Mouse (Mus musculus): ENCODE data around the gene Ttc7b. TPM values are rescaled to one million over a fixed set of nuclear protein-coding genes. Genes with fewer than 3 reads are reported as not detected.

Ttc7b gene
- polyA plus RNA-seq, 1 experiment from 2014 or later, result 7.3 TPM

DNA sequence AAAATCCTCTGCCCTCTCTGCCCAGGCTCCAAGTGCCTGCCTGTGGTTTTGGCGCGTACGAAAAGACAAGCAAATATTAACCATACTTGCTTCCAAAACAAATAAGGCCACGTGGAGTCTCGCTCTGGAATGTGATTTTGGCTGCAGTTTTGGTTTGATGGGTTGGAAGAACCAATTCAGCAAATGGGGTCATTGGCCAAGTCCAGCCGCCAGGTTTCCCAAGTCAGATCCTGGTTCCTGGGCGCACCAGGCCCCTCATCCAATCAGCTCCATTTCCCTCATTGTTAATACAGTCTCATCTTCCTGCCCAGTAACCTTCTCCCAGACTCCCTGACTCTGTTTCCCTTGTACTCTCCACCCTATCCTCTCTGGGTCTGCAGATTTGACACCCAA lies 946 bp downstream of the Ttc7b start:
- ATAC-seq (ENCODE audit: low FRiP score), result peak; percentile 30; the same call in 1 of the 2 replicates

DNA sequence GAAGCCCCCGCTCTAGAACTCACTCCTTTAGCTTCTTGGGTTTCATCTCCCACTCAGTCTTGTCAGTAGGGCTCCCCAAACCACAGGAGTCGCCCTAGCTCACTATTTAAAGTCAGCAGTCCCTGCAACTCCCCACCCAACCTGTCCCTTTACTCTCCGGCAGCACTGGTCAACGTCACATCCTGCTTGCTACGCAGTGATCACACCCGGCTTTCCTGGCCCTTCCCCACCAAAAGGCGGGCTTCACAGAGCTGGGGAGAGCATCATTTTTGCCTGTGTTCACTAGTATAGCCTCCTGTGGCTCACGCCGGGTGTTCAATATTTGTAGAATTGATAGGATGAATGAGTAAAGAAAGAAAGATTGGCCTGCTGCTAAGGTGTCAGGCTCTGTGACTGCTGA lies 3.3 kb downstream of the Ttc7b start:
- Histone ChIP-seq H3K36me3 (peaks cover 5% of the 10 kb centered on the region), H3K27ac (no peak overlapping the region), H3K4me1 (replicated peaks) (peaks cover 41% of the 10 kb centered on the region), H3K9ac (no peak overlapping the region), H3K27me3 (no peaks in the 10 kb centered on the region), H3K4me2 (no peak overlapping the region), H3K4me3 (no peak overlapping the region), H3K9me3 (no peaks in the 10 kb centered on the region)
- ATAC-seq (ENCODE audit: low FRiP score), result no peak
- 93% methylated on average over 9 of the region's 9 CpGs for WGBS

More for the DNA sequence above, 946 bp downstream of the Ttc7b start:
- 43% methylated on average over 7 of the region's 7 CpGs for WGBS
- H3K4me2 ChIP-seq, result peak overlapping the region; percentile 91
- H3K4me1 ChIP-seq (replicated peaks), result peaks cover 41% of the 10 kb centered on the region
- peak overlapping the region; percentile 99 for H3K9ac ChIP-seq
- no peaks in the 10 kb centered on the region for H3K36me3 ChIP-seq
- peak overlapping the region; percentile 91; the same call in 1 of the 2 replicates for H3K27ac ChIP-seq
- peak overlapping the region; percentile 87 for H3K4me3 ChIP-seq
- no peaks in the 10 kb centered on the region for H3K9me3 ChIP-seq
- no peaks in the 10 kb centered on the region for H3K27me3 ChIP-seq

DNA sequence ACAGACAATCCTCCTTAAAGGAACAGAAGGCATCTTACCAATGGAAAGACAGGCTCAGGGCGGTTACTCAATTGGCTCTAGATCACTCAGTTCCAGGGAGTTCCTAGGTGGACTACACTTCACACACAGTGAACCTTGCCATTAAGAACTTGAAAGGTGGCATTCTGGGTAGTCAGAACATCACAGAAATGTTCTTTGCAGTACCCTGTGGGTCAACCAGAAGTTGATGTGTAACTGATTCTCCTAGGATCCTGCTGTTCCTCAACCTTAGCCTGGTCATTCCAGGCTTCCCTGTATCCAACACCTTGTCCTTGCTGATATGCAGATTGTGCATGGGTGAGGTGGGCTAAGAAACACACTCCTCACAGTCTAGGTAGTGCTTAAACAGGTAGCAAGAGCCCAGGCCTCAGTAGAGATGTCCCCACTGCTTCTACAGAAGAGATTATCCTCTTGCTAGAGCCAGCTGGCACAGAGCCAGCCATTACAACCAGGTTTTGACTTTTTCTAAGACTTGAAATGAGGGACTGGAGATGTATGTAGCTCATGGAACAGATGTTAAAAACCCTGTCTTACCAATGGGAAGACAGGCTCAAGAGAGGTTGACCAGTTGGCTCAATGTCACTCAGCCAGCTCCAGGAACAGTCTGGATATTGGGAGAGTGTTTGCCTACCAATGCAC lies 4.3 kb downstream of the Ttc7b start:
- H3K27me3 ChIP-seq, result no peaks in the 10 kb centered on the region

DNA sequence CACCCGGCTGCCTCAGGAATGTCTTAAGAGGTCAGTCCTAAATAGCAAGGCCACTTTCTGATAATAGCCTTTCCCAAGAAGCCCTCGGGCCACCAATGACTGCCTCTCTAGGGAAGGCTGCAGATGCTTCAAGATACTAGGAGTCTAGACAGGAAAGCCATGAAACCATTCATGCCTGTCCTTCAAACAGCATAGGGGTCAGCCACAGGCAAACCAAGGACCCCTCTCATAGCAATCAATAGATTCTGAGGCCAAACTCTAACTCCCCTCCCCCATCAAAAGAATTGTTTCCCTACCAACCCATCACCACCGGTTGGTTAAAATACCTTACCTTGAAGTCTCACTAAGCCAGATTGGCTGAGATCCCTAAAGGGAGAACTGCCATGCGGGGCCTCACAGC lies 5.1 kb downstream of the Ttc7b start:
- H3K4me1 ChIP-seq (replicated peaks), result peaks cover 38% of the 10 kb centered on the region
- H3K36me3 ChIP-seq, result peaks cover 20% of the 10 kb centered on the region
- no peak overlapping the region for H3K27ac ChIP-seq
- WGBS, result 94% methylated on average over 4 of the region's 4 CpGs
- H3K4me3 ChIP-seq, result no peak overlapping the region
- no peaks in the 10 kb centered on the region for H3K9me3 ChIP-seq
- H3K4me2 ChIP-seq, result no peak overlapping the region
- ATAC-seq (ENCODE audit: low FRiP score), result no peak
- no peaks in the 10 kb centered on the region for H3K27me3 ChIP-seq
- H3K9ac ChIP-seq, result no peak overlapping the region

More for the DNA sequence above, 4.3 kb downstream of the Ttc7b start:
- no peak overlapping the region for H3K27ac ChIP-seq
- no peak overlapping the region for H3K4me2 ChIP-seq
- H3K9me3 ChIP-seq, result no peaks in the 10 kb centered on the region
- H3K36me3 ChIP-seq, result peaks cover 12% of the 10 kb centered on the region
- no peak overlapping the region for H3K4me3 ChIP-seq
- peaks cover 41% of the 10 kb centered on the region for H3K4me1 ChIP-seq (replicated peaks)
- no peak overlapping the region for H3K9ac ChIP-seq
- WGBS, result 98% methylated on average over 1 of the region's 1 CpGs
- ATAC-seq (ENCODE audit: low FRiP score), result no peak

DNA sequence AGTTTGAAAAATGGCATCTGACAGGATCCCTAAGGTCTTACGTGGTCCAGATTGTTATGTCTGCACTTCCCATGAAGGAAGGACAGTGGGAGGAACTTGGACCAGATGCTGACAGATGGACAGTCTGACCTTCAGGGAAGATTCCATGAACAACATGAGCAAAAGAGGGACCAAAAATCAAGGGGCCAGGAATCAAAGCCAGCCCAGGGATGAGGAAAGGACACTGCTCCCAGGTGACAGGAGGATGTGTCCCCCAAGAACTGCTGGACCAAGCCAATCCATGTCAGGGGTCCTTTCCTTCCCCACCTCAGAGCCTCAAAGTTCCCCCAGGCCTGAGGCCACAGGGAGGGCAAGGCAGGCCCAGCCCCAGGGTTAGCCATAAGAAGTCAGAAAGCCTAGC lies 6.0 kb downstream of the Ttc7b start:
- no peak overlapping the region for H3K27ac ChIP-seq
- no peak overlapping the region for H3K4me2 ChIP-seq
- no peak overlapping the region for H3K4me3 ChIP-seq
- no peak overlapping the region; the same call in 1 of the 2 replicates for H3K9ac ChIP-seq
- 75% methylated on average over 1 of the region's 1 CpGs for WGBS
- peaks cover 35% of the 10 kb centered on the region for H3K4me1 ChIP-seq (replicated peaks)
- H3K27me3 ChIP-seq, result no peaks in the 10 kb centered on the region
- ATAC-seq (ENCODE audit: low FRiP score), result no peak
- H3K9me3 ChIP-seq, result no peaks in the 10 kb centered on the region
- peaks cover 20% of the 10 kb centered on the region for H3K36me3 ChIP-seq

DNA sequence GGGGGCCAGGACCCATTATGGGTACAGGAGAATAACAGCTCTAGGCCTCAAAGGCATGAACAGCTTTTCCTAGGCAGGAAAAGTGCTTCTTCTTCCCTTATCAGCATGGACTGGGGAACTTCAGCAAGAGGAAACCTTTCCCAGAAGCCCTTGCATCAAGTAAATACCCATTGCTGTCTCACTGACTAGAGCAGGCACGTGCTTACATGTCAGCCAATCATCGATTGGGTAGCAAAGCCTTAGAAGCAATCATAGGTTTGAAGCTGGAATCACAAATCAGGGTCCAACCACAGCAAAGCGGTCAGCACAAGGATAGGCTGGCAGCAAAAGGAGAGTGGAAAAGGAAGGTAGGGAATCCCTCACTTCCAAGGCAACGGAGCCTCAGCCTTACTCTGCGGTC lies 7.5 kb downstream of the Ttc7b start:
- no peak overlapping the region for H3K9ac ChIP-seq
- peaks cover 20% of the 10 kb centered on the region for H3K4me1 ChIP-seq (replicated peaks)
- peaks cover 20% of the 10 kb centered on the region for H3K36me3 ChIP-seq
- WGBS, result 90% methylated on average over 5 of the region's 5 CpGs
- H3K27me3 ChIP-seq, result no peaks in the 10 kb centered on the region
- no peak for ATAC-seq (ENCODE audit: low FRiP score)
- H3K9me3 ChIP-seq, result no peaks in the 10 kb centered on the region
- H3K4me3 ChIP-seq, result no peak overlapping the region
- no peak overlapping the region for H3K27ac ChIP-seq
- no peak overlapping the region for H3K4me2 ChIP-seq

DNA sequence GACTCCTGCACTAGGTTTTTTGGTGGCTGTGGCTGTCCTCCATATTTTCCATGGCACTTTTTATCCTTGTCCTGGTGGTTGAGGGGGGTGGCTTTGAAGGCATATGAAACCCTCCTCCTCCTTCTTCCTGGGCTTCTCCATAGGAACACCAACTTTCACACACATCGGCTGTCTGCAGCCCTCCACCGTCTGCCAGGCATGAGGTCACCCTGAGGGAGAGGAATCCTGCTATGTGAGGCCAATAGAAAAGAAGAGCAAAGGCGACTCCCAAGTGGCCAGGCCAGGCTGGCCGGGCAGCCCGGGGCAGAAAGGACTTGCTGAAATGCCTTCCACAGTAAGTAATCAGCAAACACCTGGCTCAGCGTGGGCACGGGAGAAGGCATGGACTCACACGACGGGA lies 8.0 kb downstream of the Ttc7b start:
- no peak overlapping the region for H3K4me3 ChIP-seq
- no peak overlapping the region for H3K9ac ChIP-seq
- WGBS, result 76% methylated on average over 9 of the region's 9 CpGs

DNA sequence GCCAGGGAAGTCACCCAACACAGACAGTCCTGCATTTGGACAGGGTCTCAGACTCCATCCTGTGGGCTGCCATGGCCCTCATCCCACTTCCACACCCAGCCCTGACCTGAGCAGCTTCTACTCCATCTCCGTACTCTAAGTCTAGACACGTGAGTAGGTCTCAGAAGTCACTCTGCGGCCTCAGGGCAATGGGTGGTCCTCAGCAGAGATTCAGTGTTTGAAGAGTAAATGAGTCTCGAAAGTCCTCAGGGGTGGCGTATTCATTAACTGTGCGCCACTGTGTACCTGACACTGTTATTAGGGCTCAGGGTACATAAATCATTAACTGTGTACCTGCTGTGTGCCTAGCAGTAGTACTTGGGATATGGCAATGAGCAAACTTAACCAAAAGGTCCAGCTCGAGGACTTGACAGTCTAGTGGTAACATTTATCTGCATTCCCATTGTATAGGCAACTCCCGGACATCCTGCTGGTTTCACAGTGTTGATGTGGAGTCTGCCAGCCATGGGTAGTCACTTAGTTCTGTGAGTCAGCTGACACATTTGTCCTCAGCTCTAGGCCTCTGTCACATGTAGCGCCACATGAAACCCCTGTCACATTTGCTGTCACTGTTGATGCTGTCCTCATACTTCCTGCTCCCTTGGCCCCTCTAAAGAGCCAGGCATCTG lies 10.9 kb downstream of the Ttc7b start:
- Histone ChIP-seq H3K27ac (no peak overlapping the region), H3K4me1 (replicated peaks) (0 out of 2 replicates have a peak, but pooled peaks cover 5% of the 10 kb centered on the region), H3K9me3 (no peaks in the 10 kb centered on the region), H3K4me2 (no peak overlapping the region), H3K27me3 (no peaks in the 10 kb centered on the region), H3K9ac (no peak overlapping the region), H3K36me3 (peaks cover 20% of the 10 kb centered on the region), H3K4me3 (no peak overlapping the region)
- no peak for ATAC-seq (ENCODE audit: low FRiP score)
- WGBS, result 85% methylated on average over 9 of the region's 9 CpGs

More for the DNA sequence above, 8.0 kb downstream of the Ttc7b start:
- H3K9me3 ChIP-seq, result no peaks in the 10 kb centered on the region
- no peak for ATAC-seq (ENCODE audit: low FRiP score)
- H3K4me1 ChIP-seq (replicated peaks), result peaks cover 15% of the 10 kb centered on the region; the same call in 1 of the 2 replicates
- H3K4me2 ChIP-seq, result no peak overlapping the region
- no peaks in the 10 kb centered on the region for H3K27me3 ChIP-seq
- peaks cover 20% of the 10 kb centered on the region for H3K36me3 ChIP-seq
- H3K27ac ChIP-seq, result no peak overlapping the region

DNA sequence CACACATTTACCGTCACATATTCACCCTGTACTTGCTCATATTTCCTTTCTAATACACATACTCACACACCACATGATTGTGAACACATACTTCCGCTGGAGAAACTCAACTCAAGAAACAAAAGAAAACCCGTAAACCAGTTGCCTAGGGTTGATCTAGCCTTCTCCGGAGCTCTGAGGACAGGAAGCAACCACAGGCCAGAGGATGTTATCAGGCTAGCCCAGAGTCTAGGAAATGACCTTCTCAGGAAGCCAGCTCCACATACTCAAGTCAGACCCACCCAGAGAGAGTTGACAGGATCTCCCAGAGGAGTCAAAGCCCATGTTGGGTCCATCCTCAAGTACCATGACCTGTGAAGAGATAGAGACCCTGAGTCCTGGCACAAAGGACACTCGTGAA lies 12.0 kb downstream of the Ttc7b start:
- no peak for ATAC-seq (ENCODE audit: low FRiP score)
- Histone ChIP-seq H3K27me3 (no peaks in the 10 kb centered on the region), H3K4me1 (replicated peaks) (peaks cover 16% of the 10 kb centered on the region), H3K4me3 (no peak overlapping the region), H3K9me3 (no peaks in the 10 kb centered on the region), H3K36me3 (peaks cover 20% of the 10 kb centered on the region), H3K9ac (no peak overlapping the region), H3K4me2 (no peak overlapping the region), H3K27ac (no peak overlapping the region)
- 93% methylated on average over 5 of the region's 5 CpGs for WGBS

DNA sequence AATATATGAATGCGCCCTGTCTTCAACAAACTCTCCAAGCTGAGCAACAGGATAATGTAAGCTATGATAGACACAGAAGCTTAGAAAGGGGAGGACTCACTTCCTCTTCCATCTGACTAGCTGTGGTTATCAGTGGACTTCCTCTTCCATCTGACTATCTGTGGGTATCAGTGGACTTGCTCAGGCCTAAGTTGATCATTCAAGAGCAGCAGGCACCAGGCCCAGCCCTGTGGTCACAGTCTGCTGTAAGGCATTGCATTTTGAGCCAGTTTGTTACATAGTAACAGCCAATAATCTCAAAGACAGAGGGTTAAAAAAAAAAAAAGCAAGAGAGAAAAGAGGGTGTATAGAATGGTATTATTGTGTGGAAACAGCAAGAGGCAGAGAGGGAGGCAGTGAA lies 15.1 kb downstream of the Ttc7b start:
- H3K9me3 ChIP-seq, result no peaks in the 10 kb centered on the region
- H3K36me3 ChIP-seq, result peaks cover under 1% of the 10 kb centered on the region; the same call in 1 of the 2 replicates
- WGBS, result 98% methylated on average over 1 of the region's 1 CpGs
- no peak overlapping the region for H3K27ac ChIP-seq
- H3K4me3 ChIP-seq, result no peak overlapping the region
- H3K4me2 ChIP-seq, result no peak overlapping the region
- peaks cover 21% of the 10 kb centered on the region for H3K4me1 ChIP-seq (replicated peaks)
- ATAC-seq (ENCODE audit: low FRiP score), result no peak
- H3K27me3 ChIP-seq, result no peaks in the 10 kb centered on the region
- H3K9ac ChIP-seq, result no peak overlapping the region

DNA sequence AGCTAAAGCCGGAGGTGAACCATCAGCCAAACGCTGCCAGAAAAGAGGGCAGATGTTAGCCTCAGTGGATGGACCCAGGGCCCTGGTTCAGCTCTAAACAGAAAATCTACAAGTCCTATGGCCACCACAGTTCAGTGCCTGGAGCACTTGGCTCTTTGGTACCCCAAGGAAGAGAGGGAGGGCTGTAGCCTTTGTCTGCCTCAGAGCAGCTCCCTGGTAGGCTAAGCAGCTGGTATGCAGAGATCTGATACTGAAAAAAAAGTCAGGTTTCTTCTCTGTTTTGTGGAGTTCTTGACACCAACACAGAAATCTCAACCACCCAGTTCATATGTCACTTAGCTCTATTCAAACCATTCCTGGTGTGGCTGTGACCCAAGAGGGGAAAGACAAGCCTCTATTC lies 16.0 kb downstream of the Ttc7b start:
- Histone ChIP-seq H3K27me3 (no peaks in the 10 kb centered on the region), H3K27ac (no peak overlapping the region), H3K4me2 (no peak overlapping the region), H3K36me3 (peaks cover 6% of the 10 kb centered on the region), H3K4me1 (replicated peaks) (peaks cover 19% of the 10 kb centered on the region), H3K9me3 (no peaks in the 10 kb centered on the region), H3K9ac (no peak overlapping the region), H3K4me3 (no peak overlapping the region)
- no peak for ATAC-seq (ENCODE audit: low FRiP score)
- WGBS, result 89% methylated on average over 2 of the region's 2 CpGs

DNA sequence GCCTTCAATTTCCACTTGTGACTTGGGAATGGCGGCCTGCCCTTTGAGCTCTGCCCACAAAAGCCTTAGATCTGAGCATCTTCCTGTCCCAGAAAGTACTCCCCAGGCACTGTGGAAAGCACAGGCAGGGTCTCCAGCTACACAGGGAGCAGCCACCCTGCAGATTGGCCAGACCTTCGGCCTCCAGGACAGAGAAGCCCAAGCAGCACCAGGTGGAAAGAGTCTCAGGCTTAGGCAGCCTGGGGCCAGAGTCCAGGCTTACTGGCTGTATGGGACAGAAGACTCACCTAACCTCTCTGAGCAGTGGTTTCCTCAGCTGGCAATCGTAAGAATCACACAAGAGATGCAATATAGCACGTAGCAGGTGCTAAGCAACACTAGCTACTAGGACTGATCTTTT lies 17.0 kb downstream of the Ttc7b start:
- Histone ChIP-seq H3K27me3 (no peaks in the 10 kb centered on the region), H3K27ac (no peak overlapping the region; the same call in 1 of the 2 replicates), H3K36me3 (peaks cover 15% of the 10 kb centered on the region), H3K9me3 (no peaks in the 10 kb centered on the region), H3K9ac (no peak overlapping the region), H3K4me2 (no peak overlapping the region), H3K4me1 (replicated peaks) (peaks cover 19% of the 10 kb centered on the region), H3K4me3 (no peak overlapping the region)
- no peak for ATAC-seq (ENCODE audit: low FRiP score)
- 92% methylated on average over 4 of the region's 4 CpGs for WGBS

DNA sequence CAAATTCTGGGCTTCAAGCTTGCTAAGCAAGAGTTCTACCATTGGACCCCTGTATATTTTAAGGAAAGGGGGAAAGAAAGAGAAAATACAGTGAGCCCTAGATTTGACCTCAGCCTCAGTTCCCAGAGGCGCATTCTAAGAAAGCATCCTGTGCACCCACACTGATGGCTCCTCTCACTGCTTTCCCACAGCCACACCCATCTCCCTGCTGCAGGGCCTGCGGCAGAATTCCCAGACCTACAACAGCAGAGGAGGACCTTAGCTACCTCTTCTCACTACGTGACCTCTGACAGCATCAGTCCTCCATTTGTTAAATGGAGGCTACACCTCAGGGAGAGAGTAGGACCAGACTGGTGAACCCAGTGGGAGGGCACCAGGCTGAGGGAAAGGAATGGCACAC lies 18.1 kb downstream of the Ttc7b start:
- Histone ChIP-seq H3K36me3 (peaks cover 26% of the 10 kb centered on the region), H3K4me3 (no peak overlapping the region), H3K9me3 (no peaks in the 10 kb centered on the region), H3K27ac (no peak overlapping the region), H3K4me1 (replicated peaks) (peaks cover 19% of the 10 kb centered on the region), H3K4me2 (no peak overlapping the region), H3K27me3 (no peaks in the 10 kb centered on the region), H3K9ac (no peak overlapping the region)
- no peak for ATAC-seq (ENCODE audit: low FRiP score)
- 76% methylated on average over 3 of the region's 3 CpGs for WGBS
